Mouse (Mus musculus) adrenal gland, postnatal 36 days (tissue): ENCODE results near the gene Bpifb4. TPM values are rescaled to one million over a fixed set of nuclear protein-coding genes. Genes with fewer than 3 reads are reported as not detected.
A peak's percentile ranks its signal among the peaks of the same experiment; 100 is the strongest.

ENCODE experiments used
- DNase-seq, 2 experiments: peaks; one replicate each; pipeline ENCODE4 v3.0.0; 2021; ENCODE audit warnings: mixed read lengths in 1 of 2
- total RNA-seq, 2 experiments: library from RNA; stranded (reverse); gene quantifications; 2 replicates each; pipeline ENCODE4 v1.2.3; 2021

The Bpifb4 gene
- total RNA-seq, 2 experiments from 2014 or later = not detected

DNA sequence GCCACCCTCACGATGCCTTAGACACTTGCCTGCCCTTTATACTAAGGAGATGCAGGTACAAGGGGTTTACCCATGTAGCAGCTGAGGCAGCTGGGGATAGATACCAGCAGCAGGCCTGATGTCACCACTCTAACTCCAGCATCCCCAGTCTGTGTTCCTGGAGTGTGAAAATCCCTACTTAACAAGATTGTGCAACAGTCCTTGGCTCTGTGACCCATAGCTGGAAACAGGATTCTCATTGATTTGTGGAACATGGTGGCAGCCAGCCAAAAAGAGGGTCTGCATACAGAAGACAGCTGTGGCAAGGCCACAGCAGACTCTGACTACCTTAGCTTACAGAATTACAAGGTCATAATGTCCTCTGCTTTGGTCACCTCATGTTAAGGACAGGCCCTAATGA, 67.1 kb downstream of the Bpifb4 start:
- DNase-seq = no peak

DNA sequence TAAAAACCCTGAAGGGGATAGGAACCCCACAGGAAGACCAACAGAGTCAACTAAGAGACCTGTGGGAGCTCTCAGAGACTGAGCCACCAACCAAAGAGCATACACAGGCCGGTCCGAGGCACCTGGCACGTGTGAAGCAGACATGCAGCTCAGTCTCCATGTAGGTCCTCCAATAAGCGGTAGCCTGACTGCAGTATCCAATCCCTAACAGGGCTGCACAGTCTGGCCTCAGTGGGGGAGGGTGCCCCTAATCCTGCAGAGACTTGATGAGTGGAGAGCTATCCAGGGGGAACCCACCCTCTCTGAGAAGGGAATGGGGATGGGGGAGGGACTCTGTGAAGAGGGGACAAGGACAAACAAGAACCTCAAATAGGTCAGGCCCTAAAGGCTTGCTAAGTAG, 67.7 kb downstream of the Bpifb4 start:
- no peak for DNase-seq

DNA sequence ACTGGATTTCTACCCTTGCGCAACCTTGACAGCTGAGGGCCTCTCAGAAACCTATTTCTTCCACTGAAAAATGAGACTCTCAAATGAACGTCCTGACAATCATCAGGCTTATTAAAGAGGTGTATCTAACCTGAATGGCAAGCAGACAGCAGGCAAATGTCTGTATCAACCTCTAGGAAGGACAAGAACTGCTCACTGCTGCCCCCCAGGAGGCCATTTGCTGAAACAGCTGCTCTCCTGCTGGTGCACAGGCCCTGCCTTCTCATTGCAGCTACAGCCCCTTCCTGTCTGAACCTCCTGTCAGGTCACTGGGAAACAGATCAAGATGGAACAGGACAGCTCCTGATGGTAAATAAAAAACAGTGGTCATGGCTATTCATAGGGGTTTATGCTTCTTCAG, 68.3 kb downstream of the Bpifb4 start:
- DNase-seq = peak; percentile 8 to 15

DNA sequence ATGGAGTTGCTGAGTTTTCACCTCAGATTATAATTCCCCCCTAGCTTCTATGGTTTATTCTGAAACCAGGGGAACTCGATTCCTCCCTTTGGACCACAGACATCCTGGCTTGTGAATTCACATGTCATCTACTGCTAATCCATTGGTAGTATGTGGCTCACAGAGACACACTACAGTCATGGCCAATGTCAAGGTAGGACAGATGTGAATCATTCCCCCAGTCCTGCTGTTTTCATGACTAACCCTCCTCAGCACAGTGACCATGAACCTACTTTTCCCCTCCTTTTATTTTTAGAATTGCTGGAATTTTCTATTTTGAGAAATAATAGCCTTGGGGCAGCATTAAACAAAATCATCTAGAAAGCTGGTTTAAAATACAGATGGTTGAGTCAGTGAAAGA, 69.4 kb downstream of the Bpifb4 start:
- DNase-seq = peak; percentile 17 to 33

DNA sequence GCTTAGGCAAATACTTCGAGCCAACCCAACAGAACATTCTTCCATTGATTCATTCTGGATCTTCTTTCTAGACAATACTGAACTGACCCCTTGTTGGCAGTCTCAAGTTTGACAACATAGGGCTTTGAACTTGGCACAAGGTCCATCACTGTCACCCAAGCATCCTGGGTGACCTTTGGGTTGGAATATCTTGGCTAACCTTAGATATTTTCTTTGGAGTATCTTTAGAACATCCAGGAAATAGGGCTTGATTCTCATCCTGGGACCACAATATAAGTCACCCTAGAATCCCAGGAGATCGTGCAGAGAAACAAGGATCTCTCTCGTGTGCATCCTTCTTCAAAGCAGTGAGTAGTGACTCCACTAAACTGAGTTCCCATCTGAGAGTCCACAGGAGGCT, 70.0 kb downstream of the Bpifb4 start, which contains the start of gene Bpifa2:
TSS of gene Bpifa2 (plus strand) at position 301 of the 400 bp plus-strand sequence.
- DNase-seq = no peak

Other genes with a start within 250 kb of the Bpifb4 start
- not detected for gene Dnmt3c, start 241.6 kb upstream of the Bpifb4 start, total RNA-seq
- 100 to 1,000 TPM in 1 of 2 experiments, 10 to 100 TPM in 1; 100.0 to 116 TPM for gene Mapre1, start 196.9 kb upstream of the Bpifb4 start, total RNA-seq
- gene Efcab8, start 158.3 kb upstream of the Bpifb4 start, total RNA-seq = under 1 TPM; 0.13 to 0.26 TPM
- under 1 TPM in 1 of 2 experiments, not detected in 1; 0.23 TPM for gene Sun5, start 67.1 kb upstream of the Bpifb4 start, total RNA-seq
- under 1 TPM in 1 of 2 experiments, not detected in 1; 0.16 TPM for gene Bpifb2, start 63.2 kb upstream of the Bpifb4 start, total RNA-seq
- gene Bpifb6, start 37.8 kb upstream of the Bpifb4 start, total RNA-seq = 1 to 10 TPM in 1 of 2 experiments, under 1 TPM in 1; 0.60 to 6.6 TPM
- not detected for gene Bpifb3, start 20.0 kb upstream of the Bpifb4 start, total RNA-seq
- gene Bpifa6, start 36.7 kb downstream of the Bpifb4 start, total RNA-seq = not detected
- under 1 TPM; 0.33 to 0.49 TPM for gene Bpifa2, start 70.1 kb downstream of the Bpifb4 start, total RNA-seq
- not detected for gene Bpifa3, start 192.1 kb downstream of the Bpifb4 start, total RNA-seq
- gene Bpifa1, start 204.7 kb downstream of the Bpifb4 start, total RNA-seq = not detected
- gene Bpifa5, start 224.4 kb downstream of the Bpifb4 start, total RNA-seq = not detected